Mouse (Mus musculus): ENCODE measurements at regions not wholly inside any gene's neighbourhood (a gene's known extent, or its start where the extent isn't known, plus 50 kb on each side); places are given as distances from the start of the nearest gene placed in this dataset.

DNA sequence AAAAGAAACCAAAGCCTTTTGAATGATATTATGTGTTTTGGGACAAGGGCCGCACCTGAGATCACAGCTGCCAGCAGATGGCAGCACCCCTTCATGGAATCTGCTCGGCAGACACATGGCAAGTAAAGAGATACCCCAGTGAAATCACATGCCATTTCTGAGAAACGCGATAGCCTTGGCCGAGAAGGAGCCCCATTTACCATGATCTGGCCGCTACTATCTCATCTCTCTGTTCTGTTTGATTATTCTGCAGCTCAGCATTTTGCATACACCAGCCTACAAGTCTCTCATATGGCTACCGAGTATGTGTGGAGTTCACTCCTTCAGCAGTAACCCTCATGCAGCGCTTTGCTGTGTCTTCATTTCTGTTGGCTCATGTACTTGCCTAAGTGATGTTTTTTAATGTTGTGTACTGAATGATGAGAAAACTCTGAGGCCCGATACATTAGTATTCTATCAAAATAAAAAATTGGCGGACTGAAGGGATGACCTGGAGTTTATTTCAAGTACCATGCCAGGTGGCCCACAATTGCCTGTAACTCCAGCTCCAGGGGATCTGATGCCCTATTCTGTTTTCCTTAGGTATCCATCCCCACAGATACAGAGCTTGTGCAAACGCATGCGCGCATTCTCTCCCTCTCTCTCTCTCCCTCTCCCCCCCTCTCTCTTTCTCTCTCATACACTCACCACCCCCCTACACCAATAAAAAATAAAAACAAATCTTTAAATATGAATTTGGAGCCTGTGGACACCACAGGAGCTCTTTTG, 2303.6 kb downstream of the 4930444P10Rik start:
- 36% methylated on average over 13 of the region's 13 CpGs for WGBS
- no peaks in the 10 kb centered on the region for H3K36me3 ChIP-seq (ENCODE audit: insufficient read depth)
- H3K4me2 ChIP-seq = peak overlapping the region; percentile 46
- no peaks in the 10 kb centered on the region for H3K4me1 ChIP-seq (ENCODE audit: insufficient read depth)
- peak; percentile 89 for TF ChIP-seq CTCF (IDR thresholded peaks at IDR 0.05; ENCODE audit: low read depth)
- H3K27ac ChIP-seq (ENCODE audit: low read depth) = no peak overlapping the region
- H3K9me3 ChIP-seq (ENCODE audit: low read depth, low read length) = no peaks in the 10 kb centered on the region
- no peaks in the 10 kb centered on the region for H3K27me3 ChIP-seq (ENCODE audit: insufficient read depth, low read length)
- DNase-seq (peak; percentile 93), ATAC-seq (ENCODE audit: insufficient read depth) (peak; percentile 66)
- no peak overlapping the region for H3K4me3 ChIP-seq (ENCODE audit: low read depth, low read length)
- no peak overlapping the region for H3K9ac ChIP-seq

DNA sequence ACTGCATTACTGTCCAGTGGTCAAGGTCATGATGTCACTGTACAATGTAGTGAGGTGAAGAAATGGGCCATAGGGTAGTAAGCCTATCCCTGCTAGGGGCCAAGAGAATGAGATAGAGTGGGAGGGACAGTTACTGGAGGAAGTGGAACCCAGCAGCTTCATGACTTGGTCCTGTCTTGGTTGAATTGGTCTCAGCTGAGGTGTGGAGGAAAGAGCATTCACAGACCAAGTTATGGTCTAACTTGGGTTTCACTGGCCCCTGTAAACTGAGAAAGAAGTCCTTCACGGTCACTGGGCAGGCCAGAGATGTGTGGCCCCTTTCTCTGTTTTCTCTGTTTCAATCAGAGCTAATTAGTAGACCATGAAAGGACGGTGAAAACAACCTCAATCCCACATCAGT, 2306.1 kb downstream of the 4930444P10Rik start:
- Histone ChIP-seq H3K4me2 (no peak overlapping the region), H3K27ac (ENCODE audit: low read depth) (no peak overlapping the region), H3K36me3 (ENCODE audit: insufficient read depth) (no peaks in the 10 kb centered on the region), H3K9ac (no peak overlapping the region), H3K4me1 (ENCODE audit: insufficient read depth) (no peaks in the 10 kb centered on the region), H3K9me3 (ENCODE audit: low read depth, low read length) (no peaks in the 10 kb centered on the region), H3K27me3 (ENCODE audit: insufficient read depth, low read length) (no peaks in the 10 kb centered on the region), H3K4me3 (ENCODE audit: low read depth, low read length) (no peak overlapping the region)
- DNase-seq = no peak
- 75% methylated on average over 2 of the region's 2 CpGs for WGBS
- no peak for TF ChIP-seq CTCF (IDR thresholded peaks at IDR 0.05; ENCODE audit: low read depth)
- ATAC-seq (ENCODE audit: insufficient read depth) = no peak

DNA sequence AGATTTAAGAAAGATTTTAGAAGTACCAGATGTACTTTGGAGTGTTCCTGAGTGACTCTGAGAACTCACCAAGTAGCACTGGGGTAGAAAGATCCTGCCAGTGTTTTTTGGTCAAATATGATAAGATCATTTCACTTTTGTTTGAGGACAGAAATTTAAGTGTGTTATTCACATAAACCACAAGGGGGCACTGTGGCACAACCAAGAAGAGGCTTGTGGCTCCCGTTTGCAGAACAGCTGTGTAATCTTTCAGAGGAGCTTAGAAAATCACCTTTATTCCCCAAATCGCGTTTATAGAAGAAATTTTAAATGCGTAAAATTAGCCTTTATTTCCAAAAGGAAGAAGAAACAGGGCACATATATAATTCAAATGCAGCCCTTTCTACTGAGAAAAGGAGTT, 2308.7 kb downstream of the 4930444P10Rik start:
- no peak for ATAC-seq (ENCODE audit: insufficient read depth)
- H3K4me3 ChIP-seq (ENCODE audit: low read depth, low read length) = no peak overlapping the region
- no peak overlapping the region for H3K9ac ChIP-seq
- peak; percentile 80 for TF ChIP-seq CTCF (IDR thresholded peaks at IDR 0.05; ENCODE audit: low read depth)
- H3K9me3 ChIP-seq (ENCODE audit: low read depth, low read length) = no peaks in the 10 kb centered on the region
- no peaks in the 10 kb centered on the region for H3K27me3 ChIP-seq (ENCODE audit: insufficient read depth, low read length)
- no peak overlapping the region for H3K27ac ChIP-seq (ENCODE audit: low read depth)
- no peak overlapping the region for H3K4me2 ChIP-seq
- DNase-seq = peak; percentile 89
- no peaks in the 10 kb centered on the region for H3K36me3 ChIP-seq (ENCODE audit: insufficient read depth)
- 2% methylated on average over 4 of the region's 4 CpGs for WGBS
- H3K4me1 ChIP-seq (ENCODE audit: insufficient read depth) = no peaks in the 10 kb centered on the region

DNA sequence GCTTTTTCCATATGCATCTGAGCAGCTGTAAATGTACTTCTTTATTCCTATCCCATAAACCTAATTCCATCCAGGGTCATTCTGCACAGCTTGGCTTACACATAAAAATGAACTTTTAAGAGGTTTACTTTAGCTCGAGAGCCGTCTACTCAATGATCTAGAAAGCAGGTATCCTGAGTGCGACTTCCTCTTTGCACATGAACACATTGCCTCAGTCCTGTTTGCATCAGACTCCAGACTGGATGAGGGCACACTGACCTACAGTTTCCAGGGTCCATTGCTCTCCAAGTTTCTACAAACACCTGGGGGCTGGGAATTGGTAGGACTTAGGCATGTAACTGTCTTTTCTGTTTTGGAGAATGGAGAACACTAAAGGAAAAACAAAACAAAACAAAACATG, 2310.5 kb downstream of the 4930444P10Rik start:
- DNase-seq (no peak), ATAC-seq (ENCODE audit: insufficient read depth) (no peak)
- Histone ChIP-seq H3K27me3 (ENCODE audit: insufficient read depth, low read length) (no peaks in the 10 kb centered on the region), H3K36me3 (ENCODE audit: insufficient read depth) (no peaks in the 10 kb centered on the region), H3K27ac (ENCODE audit: low read depth) (no peak overlapping the region), H3K4me1 (ENCODE audit: insufficient read depth) (no peaks in the 10 kb centered on the region), H3K9me3 (ENCODE audit: low read depth, low read length) (no peaks in the 10 kb centered on the region), H3K4me2 (no peak overlapping the region), H3K9ac (no peak overlapping the region), H3K4me3 (ENCODE audit: low read depth, low read length) (no peak overlapping the region)
- 61% methylated on average over 3 of the region's 3 CpGs for WGBS
- TF ChIP-seq CTCF (IDR thresholded peaks at IDR 0.05; ENCODE audit: low read depth) = no peak

DNA sequence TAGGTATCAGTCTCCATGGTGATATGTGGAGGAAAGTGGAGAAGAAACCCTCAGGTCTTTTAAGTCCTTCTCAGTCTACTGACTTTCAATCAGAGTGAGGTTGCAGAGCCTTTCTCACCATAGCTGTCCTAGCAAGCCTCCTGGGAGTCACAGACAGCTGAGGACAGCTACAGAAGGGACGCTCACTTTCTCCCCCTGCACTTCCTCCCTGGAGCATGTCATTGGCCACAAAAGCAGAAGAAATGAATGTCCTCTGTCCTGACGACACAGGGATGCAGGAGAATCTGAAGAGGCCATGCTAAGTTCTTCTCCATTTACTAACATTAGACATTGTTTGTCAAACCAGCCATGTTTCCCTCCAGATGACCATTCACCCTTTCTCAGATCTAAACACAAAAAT, 2321.0 kb downstream of the 4930444P10Rik start:
- H3K4me3 ChIP-seq (ENCODE audit: low read depth, low read length) = no peak overlapping the region
- no peak for TF ChIP-seq CTCF (IDR thresholded peaks at IDR 0.05; ENCODE audit: low read depth)
- H3K36me3 ChIP-seq (ENCODE audit: insufficient read depth) = no peaks in the 10 kb centered on the region
- 37% methylated on average over 2 of the region's 2 CpGs for WGBS
- H3K27me3 ChIP-seq (ENCODE audit: insufficient read depth, low read length) = no peaks in the 10 kb centered on the region
- H3K9me3 ChIP-seq (ENCODE audit: low read depth, low read length) = no peaks in the 10 kb centered on the region
- H3K9ac ChIP-seq = no peak overlapping the region
- ATAC-seq (ENCODE audit: insufficient read depth) (0 out of 2 replicates have a peak, but pooled peaks have one; percentile 43), DNase-seq (no peak)
- no peak overlapping the region for H3K4me2 ChIP-seq
- 0 out of 2 replicates have a peak overlapping the region, but pooled peaks have one; percentile 7 for H3K27ac ChIP-seq (ENCODE audit: low read depth)
- H3K4me1 ChIP-seq (ENCODE audit: insufficient read depth) = peaks cover 6% of the 10 kb centered on the region; the same call in 1 of the 2 replicates

DNA sequence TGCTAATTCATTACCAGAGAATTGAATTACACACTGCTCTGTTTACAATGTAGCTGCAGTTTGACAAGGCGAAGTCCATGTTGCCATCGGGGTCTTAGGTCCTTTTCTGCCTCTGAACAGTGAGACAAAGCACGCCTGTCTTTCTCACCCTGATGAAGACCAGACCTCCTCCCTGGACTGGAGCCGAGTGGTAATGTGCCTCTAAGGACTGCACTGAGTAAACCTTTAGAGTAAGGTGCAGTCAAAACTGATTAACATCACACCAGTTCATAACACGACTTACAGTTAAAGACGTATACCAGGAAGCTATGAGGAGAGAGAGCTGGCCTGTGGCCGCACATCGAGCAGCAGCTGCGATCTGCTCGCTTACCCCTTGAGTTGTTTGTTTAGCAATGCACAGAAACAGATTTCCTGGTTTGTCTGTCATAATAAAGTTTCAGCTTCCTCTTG, 2322.1 kb downstream of the 4930444P10Rik start:
- Histone ChIP-seq H3K9me3 (ENCODE audit: low read depth, low read length) (no peaks in the 10 kb centered on the region), H3K27me3 (ENCODE audit: insufficient read depth, low read length) (no peaks in the 10 kb centered on the region), H3K4me1 (ENCODE audit: insufficient read depth) (peaks cover 6% of the 10 kb centered on the region; the same call in 1 of the 2 replicates), H3K36me3 (ENCODE audit: insufficient read depth) (no peaks in the 10 kb centered on the region), H3K9ac (no peak overlapping the region), H3K4me2 (peak overlapping the region; percentile 1; the same call in 1 of the 2 replicates), H3K27ac (ENCODE audit: low read depth) (no peak overlapping the region), H3K4me3 (ENCODE audit: low read depth, low read length) (no peak overlapping the region)
- TF ChIP-seq CTCF (IDR thresholded peaks at IDR 0.05; ENCODE audit: low read depth) = no peak
- 12% methylated on average over 10 of the region's 10 CpGs for WGBS
- ATAC-seq (ENCODE audit: insufficient read depth) (peak; percentile 90), DNase-seq (peak; percentile 76)

DNA sequence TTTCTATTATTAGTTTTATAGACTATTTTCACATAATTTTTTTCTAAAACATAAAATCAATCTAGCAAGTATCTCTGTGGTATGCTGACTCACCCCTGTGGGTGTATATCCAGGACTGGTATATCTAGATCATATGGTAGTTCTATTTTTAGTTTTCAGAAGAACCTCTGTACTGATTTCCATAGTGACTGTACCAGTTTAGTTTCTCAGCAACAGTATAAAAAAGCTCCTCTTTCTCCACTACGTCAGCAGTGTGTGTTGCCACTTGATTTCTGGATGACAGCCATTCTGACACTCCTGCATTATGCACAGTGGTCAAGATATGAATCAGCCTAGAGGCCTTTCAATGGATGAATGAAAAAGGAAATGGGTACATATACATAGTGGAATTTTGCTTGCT, 2338.6 kb downstream of the A830018L16Rik start:
- no peaks in the 10 kb centered on the region for H3K27me3 ChIP-seq (ENCODE audit: insufficient read depth, low read length)
- H3K4me2 ChIP-seq = no peak overlapping the region
- TF ChIP-seq CTCF (IDR thresholded peaks at IDR 0.05; ENCODE audit: low read depth) = no peak
- ATAC-seq (ENCODE audit: insufficient read depth) = no peak
- no peaks in the 10 kb centered on the region for H3K36me3 ChIP-seq (ENCODE audit: insufficient read depth)
- H3K27ac ChIP-seq (ENCODE audit: low read depth) = no peak overlapping the region
- no peak overlapping the region for H3K9ac ChIP-seq
- H3K4me3 ChIP-seq (ENCODE audit: low read depth, low read length) = no peak overlapping the region
- H3K9me3 ChIP-seq (ENCODE audit: low read depth, low read length) = no peaks in the 10 kb centered on the region
- WGBS = 58% methylated on average over 1 of the region's 1 CpGs
- no peaks in the 10 kb centered on the region for H3K4me1 ChIP-seq (ENCODE audit: insufficient read depth)
- DNase-seq = no peak

All from lung, embryonic 14.5 days (tissue).